8 mouse cellular contexts compared by ENCODE assay signal in the genomic region with DNA sequence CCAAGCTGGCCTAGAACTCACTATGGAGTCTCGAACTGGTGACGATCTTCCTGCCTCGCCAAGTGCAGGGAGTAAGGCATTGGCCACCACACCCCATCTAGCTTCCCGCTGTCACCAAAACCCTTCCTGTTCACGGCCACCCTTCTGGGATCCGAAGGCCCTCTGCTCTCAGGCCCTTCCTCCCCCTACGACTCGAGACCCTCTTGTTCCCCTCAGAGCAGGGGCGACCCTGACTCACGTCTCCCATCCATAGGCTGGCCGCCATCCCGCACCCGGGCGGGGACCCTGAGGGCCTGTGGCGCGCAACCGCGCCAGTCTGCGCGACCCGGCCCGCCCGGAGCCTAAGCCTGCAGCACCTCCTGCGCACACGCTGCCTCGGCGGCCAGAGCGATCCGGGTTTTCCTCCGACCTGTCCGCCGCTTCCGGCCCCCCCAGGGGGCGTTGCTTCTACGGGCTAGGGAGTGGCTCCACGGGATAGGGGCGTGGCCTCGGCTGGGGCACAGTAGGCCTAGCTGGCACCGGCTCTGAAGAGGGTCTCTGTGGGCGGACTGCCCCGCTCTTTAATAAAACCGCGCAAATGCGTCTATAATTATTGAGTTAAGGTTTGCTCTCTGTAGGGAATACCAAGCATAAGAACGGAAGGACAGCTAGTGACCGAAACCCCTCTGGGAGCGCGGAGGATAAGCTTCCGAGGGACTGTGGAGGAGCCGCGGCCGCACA. TPM values are rescaled to one million over a fixed set of nuclear protein-coding genes. Genes with fewer than 3 reads are reported as not detected.
DNase-seq lines count a peak whose midpoint lies in the region; ATAC-seq lines count a peak whose summit lies in the region.

A gene (minus strand): TSS at position 424 of the 720 bp plus-strand sequence.

- H3K27me3 ChIP-seq in embryonic facial prominence, embryonic 14.5 days (replicated peaks; ENCODE audit: control insufficient read depth, insufficient read depth, low read length): no peaks in the 10 kb centered on the region

- WGBS in embryonic facial prominence, embryonic 14.5 days: under 1% methylated on average over 48 of the region's 52 CpGs

- peaks cover 13% of the 10 kb centered on the region for H3K4me1 ChIP-seq in embryonic facial prominence, embryonic 14.5 days (ENCODE audit: control insufficient read depth, insufficient read depth, low read length)

- peak within 1 kb of the TSS; percentile 83 for H3K4me2 ChIP-seq in embryonic facial prominence, embryonic 14.5 days (ENCODE audit: low read depth, low read length)

- peak; percentile 88 for DNase-seq in 416B (ENCODE audit: low read depth)
- peak; percentile 67 to 87 for DNase-seq in adrenal gland, postnatal 4 days (ENCODE audit: low spot score in 2 of 2)
- DNase-seq in embryonic facial prominence, embryonic 14.5 days (ENCODE audit: low spot score): peak; percentile 97
- DNase-seq in heart, adult 8-10 months (ENCODE audit: low spot score): peak; percentile 90
- DNase-seq in kidney, adult 9 months: peak; percentile 92
- peak; percentile 98 for DNase-seq in liver
- DNase-seq in spleen, postnatal 4 days (ENCODE audit: low spot score in 2 of 2): peak; percentile 90 to 95

- peaks cover 55% of the 10 kb centered on the region for H3K36me3 ChIP-seq in embryonic facial prominence, embryonic 14.5 days (ENCODE audit: control insufficient read depth, insufficient read depth, low read length)

- peak; percentile 96 for ATAC-seq in embryonic facial prominence, embryonic 14.5 days (ENCODE audit: low read depth)
- peak; percentile 94 for ATAC-seq in monocyte, adult 5-6 weeks (replicated peaks; ENCODE audit: insufficient number of reproducible peaks, low FRiP score, low TSS enrichment, poor library complexity, severe bottlenecking)

- peak within 1 kb of the TSS; percentile 66 for H3K27ac ChIP-seq in embryonic facial prominence, embryonic 14.5 days (replicated peaks; ENCODE audit: low read depth, low read length)

- peak within 1 kb of the TSS; percentile 89 for H3K9ac ChIP-seq in embryonic facial prominence, embryonic 14.5 days (ENCODE audit: low read depth, low read length)

- H3K4me3 ChIP-seq in embryonic facial prominence, embryonic 14.5 days (ENCODE audit: low read depth, low read length): peak within 1 kb of the TSS; percentile 79

- no peaks in the 10 kb centered on the region for H3K9me3 ChIP-seq in embryonic facial prominence, embryonic 14.5 days (ENCODE audit: control insufficient read depth, low read length)

RNA-seq across cellular contexts. Expression of the gene that starts here (rescaled TPM):
- 10 to 100 TPM; 40.3 to 45.8 TPM for total RNA-seq in adrenal gland, postnatal 4 days (2021)
- polyA plus RNA-seq in embryonic facial prominence, embryonic 14.5 days (2014; fragmentation: Nextera tagmentation; extraction: Ambion mirVana): 62.3 and 69.9 TPM in 2 replicates
- 10 to 100 TPM; 21.2 to 29.1 (median 23.6) TPM for total RNA-seq in heart, adult 8-10 months (2022)
- 42.3 to 56.8 TPM (median 49.3 TPM) in 3 replicates for total RNA-seq in monocyte, adult 5-6 weeks (2017)

Comparison
In these comparisons a context has a peak if more than half of its experiments do, and no peak if none do; other contexts are left out.
1. Peak in every context shown above with its lines: DNase-seq, ATAC-seq, H3K4me3 ChIP-seq and H3K27ac ChIP-seq.